Mouse (Mus musculus): ENCODE results near the gene Clmp. TPM values are rescaled to one million over a fixed set of nuclear protein-coding genes. Genes with fewer than 3 reads are reported as not detected.
"Not testable (repeated sequence)": the region's sequence is repeated elsewhere in the genome, so short reads cannot be mapped to it uniquely, and the experiment has no call there.

The Clmp gene
- polyA plus RNA-seq, 1 experiment from 2014 or later: 56.3 TPM

GRCm38 (mm10) chr9:40800675-40801612 lies 115.2 kb downstream of the Clmp start, which contains the start of gene Hspa8:
TSS of gene Hspa8 (plus strand) at chr9:40800984.
- H3K27me3 ChIP-seq: no peaks in the 10 kb centered on the region
- H3K27ac ChIP-seq (replicated peaks): peak within 1 kb of the TSS; percentile 99
- H3K9me3 ChIP-seq: no peaks in the 10 kb centered on the region
- peak; percentile 98 for ATAC-seq (replicated peaks)
- under 1% methylated on average over 83 of the region's 83 CpGs for WGBS
- peak within 1 kb of the TSS; percentile 98 for H3K9ac ChIP-seq (replicated peaks)
- peaks cover 38% of the 10 kb centered on the region for H3K4me1 ChIP-seq
- peaks cover 22% of the 10 kb centered on the region for H3K36me3 ChIP-seq
- H3K4me3 ChIP-seq: peak within 1 kb of the TSS; percentile 86
- peak within 1 kb of the TSS; percentile 72 for H3K4me2 ChIP-seq (replicated peaks)

- peak; percentile 14 for ATAC-seq (replicated peaks)
- Histone ChIP-seq H3K27ac (replicated peaks) (peak overlapping the region; percentile 99), H3K9ac (replicated peaks) (peak overlapping the region; percentile 98), H3K4me3 (peak overlapping the region; percentile 86), H3K36me3 (peaks cover 30% of the 10 kb centered on the region), H3K4me2 (replicated peaks) (peak overlapping the region; percentile 72), H3K4me1 (peaks cover 47% of the 10 kb centered on the region)
- under 1% methylated on average over 28 of the region's 28 CpGs for WGBS
- H3K27me3 ChIP-seq, H3K9me3 ChIP-seq: not testable (repeated sequence)
These were observed 116.1 kb downstream of the Clmp start for GRCm38 (mm10) chr9:40801614-40802532.

GRCm38 (mm10) chr9:40802533-40802875 lies 116.7 kb downstream of the Clmp start:
- peaks cover 53% of the 10 kb centered on the region for H3K4me1 ChIP-seq

GRCm38 (mm10) chr9:40804576-40804975 lies 118.8 kb downstream of the Clmp start:
- not testable (repeated sequence) for H3K27ac ChIP-seq (replicated peaks); ATAC-seq (replicated peaks); H3K9me3 ChIP-seq; H3K9ac ChIP-seq (replicated peaks); H3K4me3 ChIP-seq; H3K27me3 ChIP-seq; H3K4me2 ChIP-seq (replicated peaks)
- WGBS: 65% methylated on average over 3 of the region's 3 CpGs
- Histone ChIP-seq H3K4me1 (peaks cover 60% of the 10 kb centered on the region), H3K36me3 (peaks cover 31% of the 10 kb centered on the region)

More at GRCm38 (mm10) chr9:40802533-40802875, 116.7 kb downstream of the Clmp start:
- ATAC-seq (replicated peaks); H3K27ac ChIP-seq (replicated peaks); H3K27me3 ChIP-seq; H3K9me3 ChIP-seq: not testable (repeated sequence)
- Histone ChIP-seq H3K36me3 (peaks cover 31% of the 10 kb centered on the region), H3K9ac (replicated peaks) (peak overlapping the region; percentile 98), H3K4me2 (replicated peaks) (peak overlapping the region; percentile 72), H3K4me3 (peak overlapping the region; percentile 86)
- WGBS: 2% methylated on average over 8 of the region's 8 CpGs

GRCm38 (mm10) chr9:40805263-40805662 lies 119.5 kb downstream of the Clmp start:
- Histone ChIP-seq H3K4me2 (replicated peaks) (peak overlapping the region; percentile 23), H3K36me3 (peaks cover 31% of the 10 kb centered on the region), H3K9me3 (no peaks in the 10 kb centered on the region), H3K9ac (replicated peaks) (no peak overlapping the region; the same call in 1 of the 2 replicates), H3K27ac (replicated peaks) (peak overlapping the region; percentile 48; the same call in 1 of the 2 replicates), H3K4me1 (peaks cover 56% of the 10 kb centered on the region), H3K27me3 (no peaks in the 10 kb centered on the region), H3K4me3 (peak overlapping the region; percentile 2; the same call in 1 of the 2 replicates)
- ATAC-seq (replicated peaks): no peak
- WGBS: 7% methylated on average over 2 of the region's 2 CpGs

- H3K36me3 ChIP-seq: peaks cover 31% of the 10 kb centered on the region
- H3K4me2 ChIP-seq (replicated peaks): no peak overlapping the region
- 23% methylated on average over 5 of the region's 5 CpGs for WGBS
- no peak overlapping the region for H3K4me3 ChIP-seq
- no peaks in the 10 kb centered on the region for H3K27me3 ChIP-seq
- H3K9me3 ChIP-seq: no peaks in the 10 kb centered on the region
- no peak overlapping the region for H3K9ac ChIP-seq (replicated peaks)
- peaks cover 56% of the 10 kb centered on the region for H3K4me1 ChIP-seq
- peak overlapping the region; percentile 69 for H3K27ac ChIP-seq (replicated peaks)
- peak; percentile 41; the same call in 1 of the 2 replicates for ATAC-seq (replicated peaks)
These were observed 120.9 kb downstream of the Clmp start for GRCm38 (mm10) chr9:40806440-40807288.

GRCm38 (mm10) chr9:40807289-40807920 lies 121.6 kb downstream of the Clmp start:
- peak; percentile 4; the same call in 1 of the 2 replicates for ATAC-seq (replicated peaks)
- H3K36me3 ChIP-seq: peaks cover 34% of the 10 kb centered on the region
- H3K4me2 ChIP-seq (replicated peaks): no peak overlapping the region
- no peaks in the 10 kb centered on the region for H3K27me3 ChIP-seq
- H3K9me3 ChIP-seq: no peaks in the 10 kb centered on the region
- H3K27ac ChIP-seq (replicated peaks): peak overlapping the region; percentile 69
- no peak overlapping the region for H3K9ac ChIP-seq (replicated peaks)
- 20% methylated on average over 11 of the region's 11 CpGs for WGBS
- H3K4me1 ChIP-seq: peaks cover 56% of the 10 kb centered on the region
- no peak overlapping the region for H3K4me3 ChIP-seq

- H3K4me2 ChIP-seq (replicated peaks): no peak overlapping the region
- H3K27ac ChIP-seq (replicated peaks): peak overlapping the region; percentile 69
- peaks cover 56% of the 10 kb centered on the region for H3K4me1 ChIP-seq
- ATAC-seq (replicated peaks): peak; percentile 16; the same call in 1 of the 2 replicates
- 9% methylated on average over 16 of the region's 16 CpGs for WGBS
- H3K9ac ChIP-seq (replicated peaks): no peak overlapping the region
- no peak overlapping the region for H3K4me3 ChIP-seq
- H3K36me3 ChIP-seq: peaks cover 34% of the 10 kb centered on the region
- H3K9me3 ChIP-seq: no peaks in the 10 kb centered on the region
- H3K27me3 ChIP-seq: no peaks in the 10 kb centered on the region
These were observed 122.5 kb downstream of the Clmp start for GRCm38 (mm10) chr9:40808061-40808906.

- ATAC-seq (replicated peaks): no peak; the same call in 1 of the 2 replicates
- Histone ChIP-seq H3K27me3 (no peaks in the 10 kb centered on the region), H3K36me3 (peaks cover 28% of the 10 kb centered on the region), H3K9ac (replicated peaks) (no peak overlapping the region), H3K4me2 (replicated peaks) (no peak overlapping the region), H3K4me1 (peaks cover 49% of the 10 kb centered on the region), H3K27ac (replicated peaks) (peak overlapping the region; percentile 69), H3K4me3 (no peak overlapping the region), H3K9me3 (no peaks in the 10 kb centered on the region)
- WGBS: 33% methylated on average over 8 of the region's 8 CpGs
These were observed 123.1 kb downstream of the Clmp start for GRCm38 (mm10) chr9:40808907-40809280.

- no peak overlapping the region for H3K9ac ChIP-seq (replicated peaks)
- H3K27ac ChIP-seq (replicated peaks): no peak overlapping the region
- no peak overlapping the region for H3K4me2 ChIP-seq (replicated peaks)
- no peak for ATAC-seq (replicated peaks)
- H3K9me3 ChIP-seq: no peaks in the 10 kb centered on the region
- WGBS: 39% methylated on average over 2 of the region's 2 CpGs
- H3K36me3 ChIP-seq: peaks cover 4% of the 10 kb centered on the region
- H3K27me3 ChIP-seq: no peaks in the 10 kb centered on the region
- no peak overlapping the region for H3K4me3 ChIP-seq
- peaks cover 20% of the 10 kb centered on the region for H3K4me1 ChIP-seq
These were observed 126.1 kb downstream of the Clmp start for GRCm38 (mm10) chr9:40811860-40812259.
